Mouse (Mus musculus): Measurements from ENCODE around the gene Peli3.
"Not testable (repeated sequence)": the region's sequence is repeated elsewhere in the genome, so short reads cannot be mapped to it uniquely, and the experiment has no call there.

Peli3 gene

GRCm38 (mm10) chr19:4942551-4943252 is at the start of gene Peli3:
TSS of gene Peli3 (minus strand) at chr19:4943127.
- peak; percentile 24 to 43 for DNase-seq (ENCODE audit: low read depth in 1 of 2, low spot score in 2 of 2)

GRCm38 (mm10) chr19:4992371-4992770 is 49.4 kb upstream of the Peli3 start:
- no peak for DNase-seq (ENCODE audit: low read depth in 1 of 2, low spot score in 2 of 2)

- DNase-seq (ENCODE audit: low read depth in 1 of 2, low spot score in 2 of 2): no peak
Observed at GRCm38 (mm10) chr19:4990716-4991115, 47.8 kb upstream of the Peli3 start.

GRCm38 (mm10) chr19:4990256-4990625 is 47.3 kb upstream of the Peli3 start, which contains the start of gene Npas4:
TSS of gene Npas4 (minus strand) at chr19:4990316.
- no peak for DNase-seq (ENCODE audit: low read depth in 1 of 2, low spot score in 2 of 2)

- no peak for DNase-seq (ENCODE audit: low read depth in 1 of 2, low spot score in 2 of 2)
Observed at GRCm38 (mm10) chr19:4989434-4990255, 46.7 kb upstream of the Peli3 start.

- peak; percentile 54 to 72 for DNase-seq (ENCODE audit: low read depth in 1 of 2, low spot score in 2 of 2)
Observed at GRCm38 (mm10) chr19:4989013-4989412, 46.1 kb upstream of the Peli3 start.

- DNase-seq (ENCODE audit: low read depth in 1 of 2, low spot score in 2 of 2): no peak
Observed at GRCm38 (mm10) chr19:4981767-4982166, 38.8 kb upstream of the Peli3 start.

GRCm38 (mm10) chr19:4968236-4968635 is 25.3 kb upstream of the Peli3 start:
- DNase-seq (ENCODE audit: low read depth in 1 of 2, low spot score in 2 of 2): no peak

GRCm38 (mm10) chr19:4961928-4962601 is 19.1 kb upstream of the Peli3 start, which contains the start of gene Mrpl11:
TSS of gene Mrpl11 (plus strand) at chr19:4962147.
- DNase-seq (ENCODE audit: low read depth in 1 of 2, low spot score in 2 of 2): peak; percentile 71 to 80

- DNase-seq (ENCODE audit: low read depth in 1 of 2, low spot score in 2 of 2): not testable (repeated sequence)
Observed at GRCm38 (mm10) chr19:4948641-4949040, 5.7 kb upstream of the Peli3 start.

- no peak for DNase-seq (ENCODE audit: low read depth in 1 of 2, low spot score in 2 of 2)
Observed at GRCm38 (mm10) chr19:4945540-4945939, 2.6 kb upstream of the Peli3 start.

GRCm38 (mm10) chr19:4943253-4943588 is 294 bp upstream of the Peli3 start:
- DNase-seq (ENCODE audit: low read depth in 1 of 2, low spot score in 2 of 2): no peak

GRCm38 (mm10) chr19:4937444-4938310 is 5.2 kb downstream of the Peli3 start:
- no peak for DNase-seq (ENCODE audit: low read depth in 1 of 2, low spot score in 2 of 2)

GRCm38 (mm10) chr19:4936896-4937295 is 6.0 kb downstream of the Peli3 start:
- no peak for DNase-seq (ENCODE audit: low read depth in 1 of 2, low spot score in 2 of 2)

GRCm38 (mm10) chr19:4928781-4929180 is 14.1 kb downstream of the Peli3 start:
- DNase-seq (ENCODE audit: low read depth in 1 of 2, low spot score in 2 of 2): no peak

GRCm38 (mm10) chr19:4927904-4928531 is 14.9 kb downstream of the Peli3 start, which contains the start of gene Dpp3:
TSS of gene Dpp3 (minus strand) at chr19:4928287.
- peak; percentile 89 to 93 for DNase-seq (ENCODE audit: low read depth in 1 of 2, low spot score in 2 of 2)

GRCm38 (mm10) chr19:4925121-4925860 is 17.6 kb downstream of the Peli3 start:
- no peak for DNase-seq (ENCODE audit: low read depth in 1 of 2, low spot score in 2 of 2)

- DNase-seq (ENCODE audit: low read depth in 1 of 2, low spot score in 2 of 2): no peak
Observed at GRCm38 (mm10) chr19:4919652-4920051, 23.3 kb downstream of the Peli3 start.

GRCm38 (mm10) chr19:4916827-4917226 is 26.1 kb downstream of the Peli3 start:
- no peak for DNase-seq (ENCODE audit: low read depth in 1 of 2, low spot score in 2 of 2)
